Mouse (Mus musculus) CH12.LX (cell line): ENCODE results near the gene Yeats2. TPM values are rescaled to one million over a fixed set of nuclear protein-coding genes. Genes with fewer than 3 reads are reported as not detected.

ENCODE experiments used
- DNase-seq: peaks from one replicate; pipeline ENCODE4 v3.0.0-alpha.2; 2013; ENCODE audit errors: extremely low read depth
- H3K27ac ChIP-seq: 2 replicates; pipeline ENCODE4 v1.5.1; 2012; ENCODE audit warnings: low read depth, mild to moderate bottlenecking, control low read depth, moderate library complexity; ENCODE audit not compliant: insufficient read depth
- H3K27me3 ChIP-seq: replicated peaks from 2 replicates; pipeline ENCODE3; 2012; ENCODE audit warnings: inconsistent platforms
- H3K36me3 ChIP-seq, 2 experiments: replicated peaks in 1 of 2; 2 replicates each; pipeline versions ENCODE3 to v1.6.1; 2012; ENCODE audit warnings: inconsistent platforms in 1 of 2, low read length in 1 of 2, mild to moderate bottlenecking in 1 of 2, mixed read lengths in 1 of 2, moderate library complexity in 1 of 2; ENCODE audit not compliant: control insufficient read depth in 1 of 2, insufficient read depth in 1 of 2
- H3K4me1 ChIP-seq, 2 experiments: 2 replicates each; pipeline ENCODE4 v1.6.1; 2012; ENCODE audit warnings: inconsistent platforms in 1 of 2, moderate library complexity in 1 of 2; ENCODE audit not compliant: insufficient read depth in 2 of 2, control insufficient read depth in 1 of 2
- H3K4me2 ChIP-seq: 2 replicates; pipeline ENCODE4 v1.6.1; 2012; ENCODE audit warnings: low read depth, mild to moderate bottlenecking, control low read depth; ENCODE audit not compliant: poor library complexity, insufficient read depth, severe bottlenecking
- H3K4me3 ChIP-seq, 3 experiments: fragments of 150-350 bp in 1 of 3; sonication (generic) in 1 of 3; replicated peaks in 1 of 3; 2 replicates each; pipeline versions ENCODE3 to v1.5.1; 2011 to 2012; ENCODE audit warnings: low read depth in 2 of 3, low read length in 2 of 3, mild to moderate bottlenecking in 2 of 3, moderate library complexity in 2 of 3, control low read depth in 1 of 3, improper control_type of control experiment in 1 of 3, inconsistent platforms in 1 of 3, mixed read lengths in 1 of 3; ENCODE audit not compliant: poor library complexity in 1 of 3
- H3K79me2 ChIP-seq: replicated peaks from 2 replicates; pipeline ENCODE4 v1.6.1; 2012; ENCODE audit warnings: mild to moderate bottlenecking, moderate library complexity; ENCODE audit not compliant: control insufficient read depth, poor library complexity, insufficient read depth, severe bottlenecking; ENCODE audit errors: extremely low read depth
- H3K9ac ChIP-seq: 2 replicates; pipeline ENCODE4 v1.6.1; 2012; ENCODE audit warnings: low read depth, mild to moderate bottlenecking, control low read depth, moderate library complexity; ENCODE audit not compliant: insufficient read depth
- H3K9me3 ChIP-seq: replicated peaks from 2 replicates; pipeline ENCODE3; 2012; ENCODE audit warnings: low read length, inconsistent platforms, mixed read lengths
- CHD1 ChIP-seq: IDR thresholded peaks from 2 replicates; pipeline ENCODE4 v1.6.1; 2012; ENCODE audit warnings: low read depth, low read length, improper control_type of control experiment, inconsistent platforms
- CHD2 ChIP-seq: IDR thresholded peaks from 2 replicates; pipeline ENCODE4 v1.6.1; 2011; ENCODE audit warnings: low read length, improper control_type of control experiment
- CTCF ChIP-seq, 2 experiments: IDR thresholded peaks in 1 of 2; conservative IDR thresholded peaks in 1 of 2; 2 replicates each; pipeline ENCODE4 v1.5.1; 2011 to 2012; ENCODE audit warnings: low read depth in 2 of 2, low read length in 2 of 2, improper control_type of control experiment in 1 of 2, inconsistent platforms in 1 of 2, mild to moderate bottlenecking in 1 of 2, moderate library complexity in 1 of 2
- E2F4 ChIP-seq: IDR thresholded peaks from 2 replicates; pipeline ENCODE4 v1.6.1; 2011; ENCODE audit warnings: low read depth, low read length, improper control_type of control experiment; ENCODE audit not compliant: insufficient replicate concordance
- EP300 ChIP-seq: IDR thresholded peaks from 2 replicates; pipeline ENCODE4 v1.6.1; 2011; ENCODE audit warnings: low read length, improper control_type of control experiment
- ETS1 ChIP-seq: conservative IDR thresholded peaks from 2 replicates; pipeline ENCODE4 v1.6.1; 2012; ENCODE audit warnings: low read depth, mild to moderate bottlenecking, inconsistent platforms, low read length, improper control_type of control experiment, moderate library complexity
- GABPA ChIP-seq: IDR thresholded peaks from 2 replicates; pipeline ENCODE4 v1.6.1; 2012; ENCODE audit warnings: low read depth, low read length, improper control_type of control experiment, inconsistent platforms; ENCODE audit not compliant: insufficient replicate concordance
- JUN ChIP-seq: IDR thresholded peaks from 2 replicates; pipeline ENCODE4 v1.6.1; 2011; ENCODE audit warnings: low read depth, mild to moderate bottlenecking, low read length, improper control_type of control experiment, moderate library complexity; ENCODE audit not compliant: insufficient read depth
- JUND ChIP-seq: conservative IDR thresholded peaks from 2 replicates; pipeline ENCODE4 v1.6.1; 2011; ENCODE audit warnings: low read depth, low read length, improper control_type of control experiment
- MAX ChIP-seq: IDR thresholded peaks from 2 replicates; pipeline ENCODE4 v1.6.1; 2011; ENCODE audit warnings: low read length, improper control_type of control experiment
- MXI1 ChIP-seq: IDR thresholded peaks from 2 replicates; pipeline ENCODE4 v1.6.1; 2011; ENCODE audit warnings: mild to moderate bottlenecking, low read depth, low read length, improper control_type of control experiment
- MYC ChIP-seq: IDR thresholded peaks from 2 replicates; pipeline ENCODE4 v1.6.1; 2011; ENCODE audit warnings: low read depth, mild to moderate bottlenecking, improper control_type of control experiment, low read length
- NRF1 ChIP-seq: IDR thresholded peaks from 2 replicates; pipeline ENCODE4 v1.6.1; 2014; ENCODE audit warnings: low read depth, mild to moderate bottlenecking, inconsistent platforms, low read length, improper control_type of control experiment, moderate library complexity
- PAX5 ChIP-seq: IDR thresholded peaks from 2 replicates; pipeline ENCODE4 v1.6.1; 2012; ENCODE audit warnings: low read length, inconsistent platforms, mixed read lengths
- POLR2AphosphoS2 ChIP-seq: IDR thresholded peaks from 2 replicates; pipeline ENCODE4 v1.6.1; 2011; ENCODE audit warnings: low read depth, low read length, improper control_type of control experiment
- RAD21 ChIP-seq: IDR thresholded peaks from 2 replicates; pipeline ENCODE4 v1.6.1; 2011; ENCODE audit warnings: low read depth, mild to moderate bottlenecking, low read length, improper control_type of control experiment, moderate library complexity
- RCOR1 ChIP-seq: conservative IDR thresholded peaks from 2 replicates; pipeline ENCODE4 v1.6.1; 2012; ENCODE audit warnings: low read depth, mild to moderate bottlenecking, inconsistent platforms, low read length, improper control_type of control experiment
- SIN3A ChIP-seq: IDR thresholded peaks from 2 replicates; pipeline ENCODE4 v1.6.1; 2012; ENCODE audit warnings: low read length, improper control_type of control experiment, inconsistent platforms
- SMC3 ChIP-seq: IDR thresholded peaks from 2 replicates; pipeline ENCODE4 v1.6.1; 2011; ENCODE audit warnings: low read depth, low read length, improper control_type of control experiment
- TCF12 ChIP-seq: IDR thresholded peaks from 2 replicates; pipeline ENCODE4 v1.6.1; 2014; ENCODE audit warnings: low read depth, mild to moderate bottlenecking, inconsistent platforms, low read length, improper control_type of control experiment
- USF2 ChIP-seq: conservative IDR thresholded peaks from 2 replicates; pipeline ENCODE4 v1.6.1; 2011; ENCODE audit warnings: low read depth, low read length, improper control_type of control experiment
- ZNF384 ChIP-seq: IDR thresholded peaks from 2 replicates; pipeline ENCODE4 v1.6.1; 2012; ENCODE audit warnings: low read depth, low read length, improper control_type of control experiment, inconsistent platforms
- dilution Hi-C: fragments of 300-500 bp; cut with MboI; formaldehyde crosslinking; loops from 2 replicates; pipeline ENCODE4 v1.14.3; 2020; ENCODE audit warnings: low sequenced_read_pairs; ENCODE audit not compliant: extremely low pct_unique_long_range_greater_than_20kb, extremely low pct_ligation_motif_present
- in situ Hi-C: fragments of 300-500 bp; cut with MboI; formaldehyde crosslinking; loops from 3 replicates; pipeline ENCODE4 v1.14.3; 2019; ENCODE audit warnings: low sequenced_read_pairs, low pct_ligation_motif_present, low pct_unique_long_range_greater_than_20kb, mixed read lengths
- polyA plus RNA-seq: library from polyadenylated mRNA; unstranded; fragments of >175 nt; gene quantifications from 2 replicates; pipeline ENCODE4 v1.2.1, GENCODE M21; 2012; ENCODE audit warnings: low read depth; ENCODE audit not compliant: insufficient read length
- total RNA-seq, 2 experiments: library from RNA; depleted of rRNA; stranded (reverse); fragments of 300-350 nt in 1 of 2; fragments of >200 nt in 1 of 2; gene quantifications; 2 replicates each; pipeline ENCODE4 v1.2.3; 2012 to 2014

Gene Yeats2
- total and polyA plus RNA-seq, 3 experiments = 24.0 to 42.6 (median 33.5) TPM

DNA sequence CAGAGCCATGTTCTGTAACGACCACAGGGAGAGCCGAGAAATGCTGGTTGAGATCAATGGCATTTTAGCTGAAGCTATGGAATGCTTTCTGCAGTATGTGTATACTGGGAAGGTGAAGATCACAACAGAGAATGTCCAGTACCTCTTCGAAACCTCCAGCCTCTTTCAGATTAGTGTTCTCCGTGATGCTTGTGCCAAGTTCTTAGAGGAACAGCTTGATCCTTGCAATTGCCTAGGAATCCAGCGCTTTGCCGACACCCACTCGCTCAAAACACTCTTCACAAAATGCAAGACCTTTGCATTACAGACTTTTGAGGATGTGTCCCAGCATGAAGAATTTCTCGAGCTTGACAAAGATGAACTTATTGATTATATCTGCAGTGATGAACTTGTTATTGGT is 33.9 kb upstream of the Yeats2 start (continued):
- TF ChIP-seq POLR2AphosphoS2 = no peak
- no peak for TF ChIP-seq TCF12
- TF ChIP-seq CHD2 = no peak
- TF ChIP-seq, all 38 proteins: peak for 0

DNA sequence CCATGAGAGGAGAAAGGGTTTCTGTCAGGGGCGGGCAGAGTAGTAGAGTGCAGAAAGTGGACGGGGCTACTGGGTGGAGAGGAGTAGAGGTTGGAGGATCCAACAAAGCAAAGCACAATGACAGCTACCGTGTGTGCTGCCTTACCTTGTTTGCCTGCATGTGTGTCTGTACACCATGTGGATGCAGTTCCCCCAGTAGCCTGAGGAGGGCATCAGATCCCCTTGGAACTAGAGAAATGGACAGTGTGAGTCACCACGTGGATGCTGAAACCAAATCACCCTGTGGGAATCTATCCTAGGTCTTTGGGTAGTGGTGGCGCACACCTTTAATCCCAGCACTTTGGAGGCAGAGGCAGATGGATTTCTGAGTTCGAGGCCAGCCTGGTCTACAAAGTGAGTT is 31.9 kb upstream of the Yeats2 start:
- dilution Hi-C loops = no loop called here
- Histone ChIP-seq H3K9ac (no peak overlapping the region), H3K36me3 (peaks cover 35 to 66% of the 10 kb centered on the region in 2 experiments)

DNA sequence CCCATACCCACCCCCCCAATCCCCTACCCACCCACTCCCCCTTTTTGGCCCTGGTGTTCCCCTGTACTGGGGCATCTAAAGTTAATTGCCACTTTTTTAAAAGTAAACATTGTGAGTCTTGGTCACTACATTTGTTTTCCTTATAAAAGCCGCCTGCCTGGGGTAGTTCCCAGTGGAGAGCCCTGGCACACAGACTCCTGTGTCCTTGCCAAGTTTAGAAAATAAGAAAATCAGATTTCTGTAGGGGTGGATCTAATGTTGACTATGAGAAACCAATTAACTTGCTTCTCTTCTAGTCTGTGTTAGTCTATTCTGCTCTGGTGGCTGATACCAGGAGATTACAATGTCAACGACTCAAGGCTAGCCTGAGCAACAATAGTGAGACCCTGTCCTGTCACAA is 28.2 kb upstream of the Yeats2 start:
- DNase-seq = no peak
- no peak overlapping the region for H3K27ac ChIP-seq
- in situ Hi-C loops (no loop called here), dilution Hi-C loops (no loop called here)
- H3K27me3 ChIP-seq = no peaks in the 10 kb centered on the region
- H3K79me2 ChIP-seq = peaks cover 3% of the 10 kb centered on the region
- no peaks in the 10 kb centered on the region for H3K4me1 ChIP-seq
- peaks cover 7% of the 10 kb centered on the region for H3K9me3 ChIP-seq
- H3K9ac ChIP-seq = no peak overlapping the region
- TF ChIP-seq MYC (no peak), CHD1 (no peak)
- no peak overlapping the region for H3K4me3 ChIP-seq
- H3K4me2 ChIP-seq = no peak overlapping the region
- peaks cover 39 to 72% of the 10 kb centered on the region in 2 experiments for H3K36me3 ChIP-seq

More for the DNA sequence above, 31.9 kb upstream of the Yeats2 start:
- in situ Hi-C loops = no loop called here
- DNase-seq = no peak
- H3K79me2 ChIP-seq = peaks cover 3% of the 10 kb centered on the region
- no peak overlapping the region for H3K27ac ChIP-seq
- peak; percentile 11 to 28; a peak in 2 of 4 replicates for TF ChIP-seq CTCF (conservative IDR thresholded peaks at IDR 0.05 in 1 of 2, IDR thresholded peaks at IDR 0.05 in 1 of 2; ENCODE audit: low read depth in 2 of 2, low read length in 2 of 2)
- no peak for TF ChIP-seq MAX
- H3K9me3 ChIP-seq = peaks cover 11% of the 10 kb centered on the region
- H3K4me1 ChIP-seq = no peaks in the 10 kb centered on the region
- no peak overlapping the region for H3K4me2 ChIP-seq
- H3K4me3 ChIP-seq = no peak overlapping the region
- no peaks in the 10 kb centered on the region for H3K27me3 ChIP-seq

DNA sequence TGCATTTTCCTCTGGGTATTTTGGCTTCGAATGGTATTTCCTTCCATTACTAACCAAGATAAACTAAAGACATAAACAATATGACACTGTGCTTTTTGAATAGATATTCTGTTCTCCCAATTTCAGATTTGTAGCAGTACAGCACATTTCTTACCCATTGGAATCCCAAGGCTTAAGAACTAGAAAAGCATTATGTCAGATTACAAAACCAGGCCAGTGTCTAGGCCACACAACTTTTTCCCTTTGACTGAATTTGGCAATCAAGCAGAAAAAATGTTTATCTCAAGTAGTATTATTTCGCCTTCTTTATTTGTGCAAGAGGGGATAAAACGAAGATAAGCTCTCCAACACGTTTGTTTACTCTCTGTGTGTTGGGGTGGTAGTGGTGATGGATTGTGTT is 24.8 kb upstream of the Yeats2 start:
- no peak overlapping the region for H3K9ac ChIP-seq
- H3K36me3 ChIP-seq = peaks cover 47 to 75% of the 10 kb centered on the region in 2 experiments
- H3K27me3 ChIP-seq = no peaks in the 10 kb centered on the region
- in situ Hi-C loops = no loop called here
- no peaks in the 10 kb centered on the region for H3K9me3 ChIP-seq
- no peaks in the 10 kb centered on the region for H3K4me1 ChIP-seq
- no peak for TF ChIP-seq NRF1
- TF ChIP-seq RAD21 = no peak
- TF ChIP-seq ZNF384 = no peak
- TF ChIP-seq SIN3A = no peak
- no peak for TF ChIP-seq RCOR1
- TF ChIP-seq USF2 = no peak
- TF ChIP-seq JUND = no peak
- TF ChIP-seq E2F4 = no peak
- no peak for TF ChIP-seq JUN
- TF ChIP-seq EP300 = no peak
- TF ChIP-seq CHD2 = no peak
- TF ChIP-seq MYC = no peak
- no peak for TF ChIP-seq ETS1
- no peak for TF ChIP-seq POLR2AphosphoS2
- no peak for TF ChIP-seq SMC3
- no peak for TF ChIP-seq MXI1
- TF ChIP-seq GABPA = no peak
- TF ChIP-seq PAX5 = no peak
- H3K4me2 ChIP-seq = no peak overlapping the region
- no peak for DNase-seq
- dilution Hi-C loops = no loop called here
- H3K79me2 ChIP-seq = peaks cover 3% of the 10 kb centered on the region
- no peak overlapping the region for H3K27ac ChIP-seq
- H3K4me3 ChIP-seq = no peak overlapping the region
